Comparison of ENCODE assay signal across 8 mouse cellular contexts in the genomic region with DNA sequence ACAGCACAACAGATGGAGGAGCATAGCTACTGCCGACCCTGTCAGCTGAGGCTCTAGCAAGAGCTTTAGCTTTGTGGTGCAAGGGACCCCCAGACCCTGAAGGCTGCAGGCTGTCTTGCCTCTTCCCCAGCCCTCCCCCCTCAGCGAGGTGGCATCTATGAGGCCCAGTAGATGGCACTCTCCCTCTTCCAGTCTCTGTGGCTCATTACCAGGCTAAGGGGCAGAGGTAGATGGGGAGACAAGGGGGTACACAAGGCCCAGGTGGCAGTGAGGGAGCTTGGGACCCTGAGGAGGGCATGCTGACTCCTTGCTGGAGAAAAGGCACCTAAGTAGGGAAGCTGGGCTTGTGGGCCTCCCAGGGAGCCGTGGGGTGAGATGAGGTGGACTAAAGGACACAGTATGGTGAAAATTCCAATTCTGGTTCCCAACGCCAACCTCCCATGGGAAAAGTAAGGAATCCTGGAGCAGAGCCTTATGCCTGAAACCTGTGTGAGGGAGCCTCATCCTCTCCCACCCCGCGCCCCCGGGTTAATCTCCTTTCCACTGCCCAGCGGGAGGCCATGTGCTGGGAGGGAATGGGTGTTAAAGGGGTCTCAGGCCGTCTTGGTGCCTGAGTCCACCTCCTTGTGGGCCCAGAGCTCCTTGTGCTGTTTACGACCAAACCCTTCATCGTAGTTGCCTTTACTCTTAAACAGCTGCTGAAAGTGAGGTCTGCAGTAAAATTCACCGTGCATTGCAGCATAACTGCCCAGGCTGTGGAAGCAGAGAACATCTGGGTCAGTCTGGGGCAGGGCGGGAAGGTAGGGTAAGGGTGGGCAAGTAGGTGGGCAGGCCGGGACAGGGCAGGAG. TPM values are rescaled to one million over a fixed set of nuclear protein-coding genes. Genes with fewer than 3 reads are reported as not detected.
DNase-seq lines count a peak whose midpoint lies in the region; ATAC-seq and TF ChIP-seq lines count a peak whose summit lies in the region.

No protein-coding gene starts in this region.

- intact Hi-C loops in heart, postnatal 25 days (cut with DNase I), result no loop called here

- peak overlapping the region; percentile 85 for H3K4me3 ChIP-seq in E14TG2a.4 (replicated peaks; ENCODE audit: low read length)
- peak overlapping the region; percentile 84 for H3K4me3 ChIP-seq in forebrain, embryonic 11.5 days (ENCODE audit: low read depth, low read length)
- peak overlapping the region; percentile 70; the same call in 1 of the 2 replicates for H3K4me3 ChIP-seq in kidney, postnatal 0 days (replicated peaks; ENCODE audit: low read depth, low read length)
- H3K4me3 ChIP-seq in stomach, embryonic 16.5 days (replicated peaks; ENCODE audit: low read length), result peak overlapping the region; percentile 76

- H3K9me3 ChIP-seq in E14TG2a.4 (ENCODE audit: low read length), result no peaks in the 10 kb centered on the region
- H3K9me3 ChIP-seq in forebrain, embryonic 11.5 days (ENCODE audit: control insufficient read depth, low read length), result no peaks in the 10 kb centered on the region
- no peaks in the 10 kb centered on the region for H3K9me3 ChIP-seq in kidney, postnatal 0 days (replicated peaks; ENCODE audit: low read length)
- no peaks in the 10 kb centered on the region for H3K9me3 ChIP-seq in stomach, embryonic 16.5 days (replicated peaks; ENCODE audit: control insufficient read depth, low read length)

- peak overlapping the region; percentile 95 for H3K9ac ChIP-seq in forebrain, embryonic 11.5 days (ENCODE audit: low read length)
- H3K9ac ChIP-seq in kidney, postnatal 0 days (ENCODE audit: low read depth, low read length), result 0 out of 2 replicates have a peak overlapping the region, but pooled peaks have one; percentile 90
- peak overlapping the region; percentile 95 for H3K9ac ChIP-seq in stomach, embryonic 16.5 days (ENCODE audit: low read length)

- peak; percentile 93 for DNase-seq in heart, adult 11 months
- DNase-seq in heart, postnatal 25 days (ENCODE audit: low spot score), result no peak
- DNase-seq in forebrain, embryonic 11.5 days (ENCODE audit: low spot score), result no peak
- peak; percentile 38 for DNase-seq in kidney, postnatal 0 days (ENCODE audit: low spot score)
- no peak for DNase-seq in urinary bladder, postnatal 4 days (ENCODE audit: low spot score in 2 of 2)

- peaks cover 39% of the 10 kb centered on the region for H3K27me3 ChIP-seq in E14TG2a.4 (ENCODE audit: insufficient read depth, low read length)
- H3K27me3 ChIP-seq in forebrain, embryonic 11.5 days (ENCODE audit: control insufficient read depth, insufficient read depth, low read length), result no peaks in the 10 kb centered on the region
- no peaks in the 10 kb centered on the region for H3K27me3 ChIP-seq in kidney, postnatal 0 days (ENCODE audit: insufficient read depth, low read length)
- no peaks in the 10 kb centered on the region for H3K27me3 ChIP-seq in stomach, embryonic 16.5 days (ENCODE audit: control insufficient read depth, insufficient read depth, low read length)

- peaks cover 53% of the 10 kb centered on the region for H3K36me3 ChIP-seq in E14TG2a.4 (ENCODE audit: insufficient read depth, low read length)
- peaks cover 6% of the 10 kb centered on the region; the same call in 1 of the 2 replicates for H3K36me3 ChIP-seq in forebrain, embryonic 11.5 days (ENCODE audit: control insufficient read depth, insufficient read depth, low read length)
- peaks cover 12% of the 10 kb centered on the region; the same call in 1 of the 2 replicates for H3K36me3 ChIP-seq in kidney, postnatal 0 days (ENCODE audit: insufficient read depth, low read length)
- peaks cover 7% of the 10 kb centered on the region; the same call in 1 of the 2 replicates for H3K36me3 ChIP-seq in stomach, embryonic 16.5 days (ENCODE audit: control insufficient read depth, insufficient read depth, low read length)

- H3K4me1 ChIP-seq in E14TG2a.4 (replicated peaks; ENCODE audit: low read depth, low read length), result peaks cover 33% of the 10 kb centered on the region
- H3K4me1 ChIP-seq in forebrain, embryonic 11.5 days (replicated peaks; ENCODE audit: control insufficient read depth, insufficient read depth, low read length), result peaks cover 13% of the 10 kb centered on the region
- peaks cover 14% of the 10 kb centered on the region; the same call in 1 of the 2 replicates for H3K4me1 ChIP-seq in kidney, postnatal 0 days (replicated peaks; ENCODE audit: insufficient read depth, low read length)
- H3K4me1 ChIP-seq in stomach, embryonic 16.5 days (ENCODE audit: control insufficient read depth, insufficient read depth, low read length), result peaks cover 20% of the 10 kb centered on the region

- 0 out of 2 replicates have a peak overlapping the region, but pooled peaks have one; percentile 25 for H3K27ac ChIP-seq in forebrain, embryonic 11.5 days (ENCODE audit: low read depth, low read length)
- H3K27ac ChIP-seq in kidney, postnatal 0 days, result peak overlapping the region; percentile 89
- H3K27ac ChIP-seq in stomach, embryonic 16.5 days (ENCODE audit: low read length), result 0 out of 2 replicates have a peak overlapping the region, but pooled peaks have one; percentile 89

- 64% methylated on average over 14 of the region's 14 CpGs for WGBS in forebrain, embryonic 11.5 days
- 53% methylated on average over 14 of the region's 14 CpGs for WGBS in kidney, postnatal 0 days
- WGBS in stomach, embryonic 16.5 days, result 57% methylated on average over 14 of the region's 14 CpGs

- TF ChIP-seq CTCF in E14TG2a.4 (conservative IDR thresholded peaks at IDR 0.05; ENCODE audit: low read length), result peak; percentile 7; the same call in 1 of the 2 replicates
- peak; percentile 68 for TF ChIP-seq CTCF in kidney, postnatal 0 days (IDR thresholded peaks at IDR 0.05; ENCODE audit: low read depth)

- no peak for ATAC-seq in forebrain, embryonic 11.5 days (replicated peaks; ENCODE audit: low FRiP score)
- ATAC-seq in kidney, postnatal 0 days (replicated peaks; ENCODE audit: low FRiP score, low read depth), result no peak
- ATAC-seq in megakaryocyte, adult 5-6 weeks (ENCODE audit: poor library complexity, severe bottlenecking), result peak; percentile 15
- no peak for ATAC-seq in stomach, embryonic 16.5 days (ENCODE audit: insufficient read depth, low FRiP score)

- peak overlapping the region; percentile 93 for H3K4me2 ChIP-seq in forebrain, embryonic 11.5 days (ENCODE audit: low read depth, low read length, severe bottlenecking)
- peak overlapping the region; percentile 94 for H3K4me2 ChIP-seq in kidney, postnatal 0 days (ENCODE audit: low read length)
- H3K4me2 ChIP-seq in stomach, embryonic 16.5 days (ENCODE audit: low read depth, low read length), result peak overlapping the region; percentile 92

RNA-seq across cellular contexts. Expression of gene Gm10840, which starts 2.3 kb away (rescaled TPM):
- total RNA-seq in heart, postnatal 25 days (2021), result not detected
- 1.2 TPM in 1 of 2 replicates, not detected in the other for polyA plus RNA-seq in forebrain, embryonic 11.5 days (2014; fragmentation: Nextera tagmentation; extraction: Ambion mirVana)
- polyA plus RNA-seq in kidney, postnatal 0 days (2015; fragmentation: Nextera tagmentation; extraction: Ambion mirVana), result not detected in 2 replicates
- total RNA-seq in megakaryocyte, adult 5-6 weeks (2015), result 1.4 TPM in 1 of 2 replicates, not detected in the other
- total RNA-seq in megakaryocyte, adult 5-6 weeks (2017), result not detected in 2 replicates
- not detected in 2 replicates for polyA plus RNA-seq in stomach, embryonic 16.5 days (2015; fragmentation: Nextera tagmentation; extraction: Ambion mirVana)

RNA-seq across cellular contexts. Expression of gene Limd2, which starts 2.4 kb away (rescaled TPM):
- 1 to 10 TPM; 4.3 to 5.9 TPM for total RNA-seq in heart, postnatal 25 days (2021)
- 309 and 337 TPM in 2 replicates for polyA plus RNA-seq in forebrain, embryonic 11.5 days (2014; fragmentation: Nextera tagmentation; extraction: Ambion mirVana)
- polyA plus RNA-seq in kidney, postnatal 0 days (2015; fragmentation: Nextera tagmentation; extraction: Ambion mirVana), result 132 and 140 TPM in 2 replicates
- 242 and 247 TPM in 2 replicates for total RNA-seq in megakaryocyte, adult 5-6 weeks (2015)
- 56.3 and 61.8 TPM in 2 replicates for total RNA-seq in megakaryocyte, adult 5-6 weeks (2017)
- polyA plus RNA-seq in stomach, embryonic 16.5 days (2015; fragmentation: Nextera tagmentation; extraction: Ambion mirVana), result 95.6 and 111 TPM in 2 replicates

RNA-seq across cellular contexts. Expression of gene Strada, which starts 43.7 kb away (rescaled TPM):
- 1 to 10 TPM; 6.4 to 6.6 TPM for total RNA-seq in heart, postnatal 25 days (2021)
- polyA plus RNA-seq in forebrain, embryonic 11.5 days (2014; fragmentation: Nextera tagmentation; extraction: Ambion mirVana), result 41.8 and 43.6 TPM in 2 replicates
- 19.9 and 21.6 TPM in 2 replicates for polyA plus RNA-seq in kidney, postnatal 0 days (2015; fragmentation: Nextera tagmentation; extraction: Ambion mirVana)
- 27.2 and 28.3 TPM in 2 replicates for total RNA-seq in megakaryocyte, adult 5-6 weeks (2015)
- 20.3 and 26.1 TPM in 2 replicates for total RNA-seq in megakaryocyte, adult 5-6 weeks (2017)
- 18.8 and 19.6 TPM in 2 replicates for polyA plus RNA-seq in stomach, embryonic 16.5 days (2015; fragmentation: Nextera tagmentation; extraction: Ambion mirVana)

RNA-seq across cellular contexts. Expression of gene Ccdc47, which starts 57.8 kb away (rescaled TPM):
- total RNA-seq in heart, postnatal 25 days (2021), result 10 to 100 TPM; 61.9 to 69.2 TPM
- 70.9 and 74.1 TPM in 2 replicates for polyA plus RNA-seq in forebrain, embryonic 11.5 days (2014; fragmentation: Nextera tagmentation; extraction: Ambion mirVana)
- polyA plus RNA-seq in kidney, postnatal 0 days (2015; fragmentation: Nextera tagmentation; extraction: Ambion mirVana), result 81.1 and 88.0 TPM in 2 replicates
- 25.8 and 36.0 TPM in 2 replicates for total RNA-seq in megakaryocyte, adult 5-6 weeks (2015)
- 110 and 156 TPM in 2 replicates for total RNA-seq in megakaryocyte, adult 5-6 weeks (2017)
- polyA plus RNA-seq in stomach, embryonic 16.5 days (2015; fragmentation: Nextera tagmentation; extraction: Ambion mirVana), result 100 and 112 TPM in 2 replicates

RNA-seq across cellular contexts. Expression of gene Ddx42, which starts 58.4 kb away (rescaled TPM):
- 10 to 100 TPM; 24.5 to 25.7 TPM for total RNA-seq in heart, postnatal 25 days (2021)
- 109 and 111 TPM in 2 replicates for polyA plus RNA-seq in forebrain, embryonic 11.5 days (2014; fragmentation: Nextera tagmentation; extraction: Ambion mirVana)
- 48.6 and 52.1 TPM in 2 replicates for polyA plus RNA-seq in kidney, postnatal 0 days (2015; fragmentation: Nextera tagmentation; extraction: Ambion mirVana)
- total RNA-seq in megakaryocyte, adult 5-6 weeks (2015), result 28.6 and 30.3 TPM in 2 replicates
- 51.7 and 62.6 TPM in 2 replicates for total RNA-seq in megakaryocyte, adult 5-6 weeks (2017)
- 69.6 and 70.0 TPM in 2 replicates for polyA plus RNA-seq in stomach, embryonic 16.5 days (2015; fragmentation: Nextera tagmentation; extraction: Ambion mirVana)

Comparison
In these comparisons a context has a peak if more than half of its experiments do, and no peak if none do; other contexts are left out.
1. DNase-seq: peak in heart, adult 11 months (single experiment) and kidney, postnatal 0 days (single experiment); none in heart, postnatal 25 days (single experiment), forebrain, embryonic 11.5 days (single experiment) and urinary bladder, postnatal 4 days (0 of 2).
2. H3K27ac ChIP-seq: peak in every context shown above with its lines; median percentile 89 in kidney, postnatal 0 days; 89 in stomach, embryonic 16.5 days; 25 in forebrain, embryonic 11.5 days.
3. Peak in every context shown above with its lines, with median percentiles within 50 percentile points of each other: H3K4me3 ChIP-seq, H3K4me2 ChIP-seq and H3K9ac ChIP-seq.